Mouse (Mus musculus) gastrocnemius, postnatal 14 days (tissue): ENCODE measurements around the gene 1700012P22Rik. TPM values are rescaled to one million over a fixed set of nuclear protein-coding genes. Genes with fewer than 3 reads are reported as not detected.

Experiments
- DNase-seq: peaks from one replicate; pipeline ENCODE4 v3.0.0; 2021; ENCODE audit warnings: mixed read lengths
- intact Hi-C: fragments of 180-260 bp; cut with DNase I; formaldehyde crosslinking; loops from one replicate; pipeline ENCODE4 v1.15.1; 2025; ENCODE audit warnings: low total_unique reads
- long read RNA-seq, 2 experiments: library from polyadenylated mRNA; stranded (forward); transcript quantifications; one replicate each; pipeline ENCODE4 v2.0.0; 2021
- total RNA-seq, 2 experiments: library from RNA; stranded (reverse); gene quantifications; 2 replicates each; pipeline ENCODE4 v1.2.3; 2021

1700012P22Rik gene
- total RNA-seq: not detected
- long read RNA-seq, experiment 1: 0 reads
- long read RNA-seq, experiment 2: 0 reads

- DNase-seq: no peak
- intact Hi-C loops: no loop called here
Observed at GRCm38 (mm10) chr4:144438672-144439071, at the start of gene 1700012P22Rik. 1700012P22Rik (minus strand) TSS chr4:144438772.

DNA sequence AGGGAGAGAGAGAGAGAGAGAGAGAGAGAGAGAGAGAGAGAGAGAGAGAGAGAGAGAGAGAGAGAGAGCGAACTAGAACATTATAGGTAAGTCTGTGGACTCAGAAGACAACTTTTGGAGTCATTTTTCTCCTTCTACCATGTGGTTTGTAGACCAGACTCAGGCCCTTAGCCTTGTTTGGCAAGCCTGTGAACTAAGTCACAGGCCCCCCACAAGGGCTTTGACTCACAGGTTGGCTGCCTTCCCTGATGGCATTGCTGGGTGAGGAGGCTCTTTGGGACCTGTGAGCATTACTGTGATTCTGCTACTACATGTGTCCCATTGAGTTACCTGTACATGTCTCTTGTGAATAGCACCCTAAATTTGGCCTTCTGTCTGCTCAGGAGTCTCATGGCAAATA is 29.5 kb upstream of the 1700012P22Rik start:
- intact Hi-C loops: no loop called here
- no peak for DNase-seq

DNA sequence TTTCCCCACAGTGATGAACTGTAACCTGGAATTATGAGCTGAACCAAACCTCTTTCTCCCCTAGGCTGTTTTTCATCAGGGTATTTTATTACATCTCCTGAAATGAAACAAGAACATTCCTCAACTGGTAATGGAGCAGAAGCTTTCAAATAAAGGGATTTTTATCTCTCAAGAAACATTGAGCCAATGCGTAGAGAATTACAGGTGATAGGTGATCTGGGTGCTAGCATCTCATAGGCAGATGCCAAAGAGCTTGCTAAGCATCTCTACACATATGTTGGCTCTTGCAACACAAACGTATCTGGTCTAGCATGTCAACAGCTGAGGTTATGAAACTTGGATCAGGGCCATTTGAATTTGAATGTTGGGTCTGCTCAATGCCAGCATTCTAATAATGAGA is 26.6 kb upstream of the 1700012P22Rik start:
- intact Hi-C loops: no loop called here
- DNase-seq: no peak

DNA sequence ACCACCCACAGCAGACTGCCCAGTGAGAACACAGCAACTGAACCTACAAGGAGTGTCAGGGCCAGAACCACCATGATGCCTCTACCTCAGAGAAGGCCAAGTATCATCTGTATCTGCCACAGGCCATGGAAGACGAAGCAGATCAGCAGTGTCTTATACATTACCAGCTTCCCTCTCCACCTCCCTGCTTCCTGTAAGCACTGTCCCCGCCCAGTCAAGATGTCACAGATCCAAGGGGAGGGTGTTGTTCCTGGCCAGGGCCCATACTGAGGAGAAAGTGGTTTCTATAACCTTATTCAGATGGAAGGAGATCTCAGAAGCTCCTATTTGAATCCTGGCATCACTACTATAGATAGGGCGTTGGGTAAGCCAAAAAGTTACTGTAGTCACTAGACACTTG is 25.1 kb upstream of the 1700012P22Rik start, which contains the start of gene Aadacl3:
Aadacl3 (minus strand) TSS at position 101 of the 400 bp plus-strand sequence.
- no peak for DNase-seq
- intact Hi-C loops: no loop called here

GRCm38 (mm10) chr4:144453217-144453616 is 14.6 kb upstream of the 1700012P22Rik start, which contains the start of gene Gm9944:
Gm9944 (minus strand) TSS chr4:144453317.
- intact Hi-C loops: no loop called here
- DNase-seq: no peak

GRCm38 (mm10) chr4:144448546-144448945 is 10.0 kb upstream of the 1700012P22Rik start:
- intact Hi-C loops: no loop called here
- DNase-seq: no peak

GRCm38 (mm10) chr4:144441582-144441981 is 3.0 kb upstream of the 1700012P22Rik start:
- DNase-seq: no peak
- intact Hi-C loops: no loop called here

GRCm38 (mm10) chr4:144441095-144441494 is 2.5 kb upstream of the 1700012P22Rik start:
- no peak for DNase-seq
- intact Hi-C loops: no loop called here

DNA sequence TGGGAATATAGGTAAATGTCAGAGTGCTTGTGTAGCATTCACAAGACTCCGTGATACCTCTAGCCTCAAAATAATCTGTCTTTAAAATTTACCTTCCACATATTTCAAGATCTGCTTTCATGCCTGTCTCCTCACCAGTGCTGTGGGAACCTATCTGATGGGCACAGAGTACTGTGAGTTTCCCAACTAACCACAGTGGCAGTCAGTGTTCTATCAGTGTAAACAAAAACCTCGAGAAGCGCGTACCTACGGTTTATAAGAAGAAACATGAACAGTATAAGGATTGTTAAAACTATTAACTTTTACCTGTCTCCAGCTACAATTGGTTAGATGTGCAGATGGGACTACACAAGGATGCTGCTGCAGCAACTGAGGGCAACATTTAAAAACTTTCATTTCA is 5.4 kb downstream of the 1700012P22Rik start:
- no peak for DNase-seq
- intact Hi-C loops: no loop called here

GRCm38 (mm10) chr4:144430723-144431122 is 7.8 kb downstream of the 1700012P22Rik start:
- intact Hi-C loops: no loop called here
- DNase-seq: no peak

DNA sequence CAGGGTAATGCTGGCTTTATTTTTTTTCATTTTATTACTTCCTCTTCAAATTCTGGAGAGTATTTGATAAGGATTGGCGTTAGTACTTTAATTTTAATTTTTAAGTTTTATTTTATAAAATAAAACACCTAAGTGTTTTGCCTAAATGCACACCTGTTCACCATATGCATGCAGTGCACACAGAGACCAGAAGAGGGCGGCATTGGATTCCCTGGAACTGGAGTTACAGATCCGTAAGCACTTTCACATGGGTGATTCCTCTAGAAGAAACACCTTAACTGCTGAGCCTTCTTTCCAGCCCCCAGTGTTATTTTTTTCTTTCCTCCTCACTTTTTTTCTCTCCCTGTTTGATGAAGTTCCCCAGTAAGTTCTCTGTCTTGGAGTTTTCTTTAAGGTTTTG is 9.7 kb downstream of the 1700012P22Rik start:
- DNase-seq: no peak
- intact Hi-C loops: no loop called here

DNA sequence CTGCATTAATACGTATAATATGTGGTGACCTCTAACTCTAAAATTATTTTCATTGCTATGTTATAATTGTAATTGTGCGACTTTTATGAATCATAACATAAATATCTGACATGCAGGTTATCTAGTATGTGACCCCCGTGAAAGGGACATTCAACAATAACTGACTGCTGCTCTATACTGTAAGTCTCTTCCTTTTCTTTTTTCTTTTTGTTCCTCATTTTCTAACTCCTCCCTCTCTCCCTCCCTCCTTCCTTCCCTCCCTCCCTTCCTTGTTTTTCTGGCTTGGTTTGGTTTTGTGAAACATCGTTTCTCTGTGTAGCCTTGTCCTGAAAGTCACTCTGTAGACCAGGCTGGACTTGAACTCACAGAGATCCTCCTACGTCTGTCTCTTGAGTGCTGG is 14.0 kb downstream of the 1700012P22Rik start:
- DNase-seq: no peak
- intact Hi-C loops: no loop called here

DNA sequence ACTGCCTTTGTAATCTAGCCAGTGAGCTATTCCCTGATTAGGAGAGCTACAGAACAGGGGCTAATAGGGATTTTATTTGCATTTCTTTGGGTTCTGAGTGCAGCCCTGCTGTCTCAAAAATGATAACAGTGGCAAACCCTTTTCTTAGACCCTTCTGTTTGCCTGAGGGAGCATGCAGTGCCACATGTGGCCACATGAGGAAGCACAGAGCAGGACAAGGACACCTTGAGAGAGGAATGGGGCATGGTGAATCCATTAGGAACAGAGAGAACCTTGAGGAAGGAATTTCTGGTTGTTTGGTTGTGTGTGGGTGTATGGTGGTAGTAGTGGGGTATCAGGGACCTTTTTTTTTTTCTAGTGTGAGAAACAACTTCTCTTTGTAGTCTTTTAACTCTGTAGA is 17.9 kb downstream of the 1700012P22Rik start:
- no peak for DNase-seq
- intact Hi-C loops: no loop called here

- intact Hi-C loops: no loop called here
- DNase-seq: no peak
Observed at GRCm38 (mm10) chr4:144408290-144408689, 30.3 kb downstream of the 1700012P22Rik start, which contains the start of gene Pramef12. Pramef12 (minus strand) TSS chr4:144408464.

DNA sequence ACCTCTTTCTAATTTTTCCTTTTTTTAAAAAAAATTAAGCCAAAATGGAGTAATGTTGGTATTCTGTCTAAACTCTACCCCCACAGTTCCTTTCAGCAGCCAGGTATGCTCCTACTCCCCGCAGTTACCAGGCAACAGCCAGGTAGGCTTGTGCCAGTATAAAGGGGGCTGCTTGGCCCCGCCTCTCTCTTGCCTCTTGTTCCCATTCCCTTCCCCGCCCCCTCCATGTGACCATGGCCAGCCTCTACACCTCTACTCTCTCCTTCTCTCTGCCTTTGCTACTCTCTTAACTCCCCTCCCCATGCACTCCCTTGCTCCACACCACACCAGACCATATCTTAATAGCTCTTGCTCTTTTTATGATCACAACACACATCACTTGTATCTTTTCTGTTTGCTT is 32.3 kb downstream of the 1700012P22Rik start:
- intact Hi-C loops: no loop called here

DNA sequence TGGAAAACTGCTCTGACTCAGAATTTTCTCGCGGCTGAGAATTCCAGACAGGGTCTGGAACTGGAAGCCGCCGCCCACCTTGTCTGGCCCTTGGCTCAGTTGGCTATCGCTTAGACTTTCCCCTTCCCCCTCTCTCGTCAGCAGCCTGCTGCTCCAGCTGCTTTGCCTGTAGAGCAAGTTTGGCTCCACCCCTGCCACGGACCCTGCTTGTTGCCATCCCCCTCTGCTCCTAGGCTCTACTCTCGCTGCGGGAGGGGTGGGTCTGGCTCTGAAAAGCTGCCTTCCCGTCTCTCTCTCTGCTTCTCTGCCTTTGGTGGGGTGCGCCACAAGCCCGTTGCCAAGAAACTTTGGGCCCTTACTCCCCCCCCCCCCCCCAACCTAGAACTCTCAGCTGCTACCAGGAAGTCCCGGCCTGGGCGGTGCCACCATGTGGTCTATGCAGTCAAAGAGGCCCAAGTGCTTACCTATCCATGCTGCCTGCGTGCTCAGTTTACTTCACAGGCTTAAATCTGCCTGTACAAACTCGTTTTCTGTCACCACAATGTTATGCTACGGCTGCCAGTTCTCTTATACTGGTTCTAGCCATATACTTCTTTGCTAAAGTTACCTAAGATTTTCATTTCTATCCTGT is 34.0 kb downstream of the 1700012P22Rik start:
- peak; percentile 34 for DNase-seq
- intact Hi-C loops: no loop called here

More for the DNA sequence above, 32.3 kb downstream of the 1700012P22Rik start:
- no peak for DNase-seq

GRCm38 (mm10) chr4:144402712-144403111 is 35.9 kb downstream of the 1700012P22Rik start:
- DNase-seq: no peak
- intact Hi-C loops: no loop called here

DNA sequence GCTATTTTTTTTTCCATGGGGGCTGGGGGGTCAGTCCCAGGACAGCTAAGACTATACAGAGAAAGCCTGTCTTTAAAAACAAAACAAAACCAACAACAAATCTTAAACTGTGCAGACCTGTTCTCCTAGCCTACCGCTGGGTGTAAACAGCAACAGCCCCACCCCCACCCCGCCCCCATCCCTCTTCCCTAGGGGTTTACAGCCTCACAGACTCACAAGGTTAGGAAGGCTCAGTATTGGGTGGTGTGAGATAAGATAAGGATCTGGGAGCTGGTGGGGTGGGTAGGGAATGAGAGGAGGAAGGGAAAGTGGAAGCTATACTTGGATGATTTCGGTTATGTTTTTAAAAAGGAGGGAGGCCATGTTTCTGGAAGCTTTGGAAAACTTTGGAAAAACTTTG is 42.3 kb downstream of the 1700012P22Rik start:
- intact Hi-C loops: no loop called here
- no peak for DNase-seq

DNA sequence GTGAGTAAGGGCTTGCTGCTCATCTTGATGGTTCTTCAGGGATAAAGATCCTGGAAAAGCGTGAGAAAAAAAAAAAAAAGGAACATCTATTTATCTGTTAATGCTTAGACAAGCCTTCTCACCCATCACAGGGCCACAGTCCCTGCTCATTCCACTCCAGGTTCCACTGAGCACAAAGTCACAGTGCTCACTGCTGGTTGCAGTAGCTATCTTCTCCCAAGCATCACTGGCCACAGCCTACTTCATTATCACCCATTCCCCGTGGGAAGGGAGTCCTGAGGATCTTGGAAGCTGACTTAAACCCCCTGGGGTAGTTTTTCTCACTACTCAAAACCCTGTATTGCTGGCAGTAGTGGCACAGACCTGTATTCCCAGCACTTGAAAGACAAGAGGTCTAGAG is 60.7 kb downstream of the 1700012P22Rik start, which contains the start of gene Pramef20:
Pramef20 (minus strand) TSS at position 23 of the 400 bp plus-strand sequence.
- DNase-seq: no peak
- intact Hi-C loops: no loop called here
